Mouse (Mus musculus) spleen, postnatal 14 days (tissue): Measurements from ENCODE around the gene Foxa3.

Experiments
- DNase-seq, 2 experiments: peaks; one replicate each; pipeline ENCODE4 v3.0.0; 2021 to 2022; ENCODE audit warnings: low spot score in 2 of 2

Foxa3 gene

GRCm38 (mm10) chr7:19024581-19025255 is 1.4 kb upstream of the Foxa3 start:
- DNase-seq, result peak in 1 of 2 experiments; percentile 26

GRCm38 (mm10) chr7:19024096-19024506 is 763 bp upstream of the Foxa3 start, which contains the start of gene Sympk:
Gene Sympk (plus strand): TSS chr7:19024377.
- DNase-seq, result peak; percentile 90 to 95

- DNase-seq, result no peak
Observed at GRCm38 (mm10) chr7:19022189-19022958, 964 bp downstream of the Foxa3 start.

- no peak for DNase-seq
Observed at GRCm38 (mm10) chr7:19021048-19021447, 2.3 kb downstream of the Foxa3 start.

GRCm38 (mm10) chr7:19017909-19018308 is 5.4 kb downstream of the Foxa3 start:
- DNase-seq, result no peak

- DNase-seq, result no peak
Observed at GRCm38 (mm10) chr7:19016042-19016441, 7.3 kb downstream of the Foxa3 start.

GRCm38 (mm10) chr7:19014452-19014851 is 8.9 kb downstream of the Foxa3 start:
- DNase-seq, result no peak

- DNase-seq, result no peak
Observed at GRCm38 (mm10) chr7:19012882-19013281, 10.5 kb downstream of the Foxa3 start.

GRCm38 (mm10) chr7:19012025-19012621 is 11.2 kb downstream of the Foxa3 start:
- DNase-seq, result no peak

- DNase-seq, result no peak
Observed at GRCm38 (mm10) chr7:19010581-19010980, 12.8 kb downstream of the Foxa3 start.

GRCm38 (mm10) chr7:19007026-19007977 is 16.0 kb downstream of the Foxa3 start:
- DNase-seq, result no peak

- peak; percentile 65 to 78 for DNase-seq
Observed at GRCm38 (mm10) chr7:19006476-19006875, 16.9 kb downstream of the Foxa3 start.

- DNase-seq, result no peak
Observed at GRCm38 (mm10) chr7:19005417-19006121, 17.8 kb downstream of the Foxa3 start.

GRCm38 (mm10) chr7:19004631-19005079 is 18.7 kb downstream of the Foxa3 start:
- peak in 1 of 2 experiments; percentile 28 for DNase-seq

- peak; percentile 81 to 87 for DNase-seq
Observed at GRCm38 (mm10) chr7:19003902-19004630, 19.3 kb downstream of the Foxa3 start, which contains the start of gene Irf2bp1. Gene Irf2bp1 (plus strand): TSS chr7:19004044.

GRCm38 (mm10) chr7:19002848-19003498 is 20.4 kb downstream of the Foxa3 start:
- peak; percentile 22 to 50 for DNase-seq

GRCm38 (mm10) chr7:19002115-19002514 is 21.2 kb downstream of the Foxa3 start:
- DNase-seq, result no peak

GRCm38 (mm10) chr7:19001807-19002085 is 21.6 kb downstream of the Foxa3 start:
- DNase-seq, result no peak

- DNase-seq, result peak; percentile 67 to 74
Observed at GRCm38 (mm10) chr7:19001066-19001806, 22.1 kb downstream of the Foxa3 start.
